Mouse (Mus musculus) bone marrow macrophage, adult 2 months (primary cell): ENCODE data around the gene Gpc5. TPM values are rescaled to one million over a fixed set of nuclear protein-coding genes. Genes with fewer than 3 reads are reported as not detected.

Experiments used
- H3K27ac ChIP-seq: 2 replicates; pipeline ENCODE4 v1.5.1; 2012; ENCODE audit warnings: low read depth, low read length; ENCODE audit not compliant: insufficient read depth
- H3K4me1 ChIP-seq: 2 replicates; pipeline ENCODE4 v1.6.1; 2012; ENCODE audit warnings: low read length; ENCODE audit not compliant: control insufficient read depth, insufficient read depth
- H3K4me3 ChIP-seq: 2 replicates; pipeline ENCODE4 v1.5.1; 2012; ENCODE audit warnings: mild to moderate bottlenecking, low read length, moderate library complexity; ENCODE audit not compliant: insufficient read depth
- CTCF ChIP-seq: IDR thresholded peaks from 2 replicates; pipeline ENCODE4 v1.5.1; 2012; ENCODE audit warnings: low read depth, mild to moderate bottlenecking, low read length, moderate library complexity
- POLR2A ChIP-seq: IDR thresholded peaks from 2 replicates; pipeline ENCODE4 v1.6.1; 2012; ENCODE audit warnings: mild to moderate bottlenecking, low read depth, low read length, borderline replicate concordance
- polyA plus RNA-seq: library from polyadenylated mRNA; stranded (reverse); fragments of >200 nt; gene quantifications from 2 replicates; pipeline ENCODE4 v1.2.4, GENCODE M21; 2012; ENCODE audit not compliant: missing spikeins, insufficient read depth, insufficient read length

Gene Gpc5
- polyA plus RNA-seq, 1 experiment: not detected

- H3K27ac ChIP-seq: no peak overlapping the region
- no peaks in the 10 kb centered on the region for H3K4me1 ChIP-seq
- TF ChIP-seq CTCF (no peak), POLR2A (no peak)
- H3K4me3 ChIP-seq: no peak overlapping the region
Observed at GRCm38 (mm10) chr14:115616846-115617245, 524.8 kb downstream of the Gpc5 start.

GRCm38 (mm10) chr14:115620473-115620872, 528.5 kb downstream of the Gpc5 start:
- no peak overlapping the region for H3K4me3 ChIP-seq
- H3K4me1 ChIP-seq: no peaks in the 10 kb centered on the region

GRCm38 (mm10) chr14:115631160-115631898, 539.3 kb downstream of the Gpc5 start:
- H3K4me1 ChIP-seq: no peaks in the 10 kb centered on the region
- H3K4me3 ChIP-seq: no peak overlapping the region
- TF ChIP-seq POLR2A (no peak), CTCF (no peak)
- H3K27ac ChIP-seq: no peak overlapping the region

More at GRCm38 (mm10) chr14:115620473-115620872, 528.5 kb downstream of the Gpc5 start:
- H3K27ac ChIP-seq: no peak overlapping the region
- TF ChIP-seq CTCF (no peak), POLR2A (no peak)

DNA sequence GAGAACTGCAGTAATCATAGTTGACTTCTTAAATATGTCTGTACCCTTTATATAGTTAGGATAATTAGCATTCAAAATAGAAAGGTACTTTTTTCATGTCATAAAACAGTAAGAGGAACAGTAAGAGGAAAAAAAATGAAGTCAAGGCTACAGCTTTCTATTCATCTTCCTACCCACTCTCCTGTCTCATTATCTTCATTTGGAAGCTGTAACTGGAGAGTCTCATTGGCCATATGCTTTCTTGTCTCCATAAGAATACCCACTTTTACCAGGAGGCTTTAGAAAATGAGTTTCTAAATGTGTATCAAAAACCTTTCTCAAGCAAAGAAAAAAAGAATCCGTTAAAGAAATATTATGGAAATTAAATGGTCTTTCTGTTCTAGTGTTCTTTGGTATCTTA, 541.3 kb downstream of the Gpc5 start:
- H3K4me3 ChIP-seq: no peak overlapping the region

GRCm38 (mm10) chr14:115679875-115680274, 587.9 kb downstream of the Gpc5 start:
- no peaks in the 10 kb centered on the region for H3K4me1 ChIP-seq
- H3K27ac ChIP-seq: no peak overlapping the region
- TF ChIP-seq POLR2A (no peak), CTCF (no peak)
- no peak overlapping the region for H3K4me3 ChIP-seq

More for the DNA sequence above, 541.3 kb downstream of the Gpc5 start:
- no peak for TF ChIP-seq POLR2A
- TF ChIP-seq CTCF: no peak
- H3K27ac ChIP-seq: no peak overlapping the region
- no peaks in the 10 kb centered on the region for H3K4me1 ChIP-seq

GRCm38 (mm10) chr14:115746013-115746412, 654.0 kb downstream of the Gpc5 start:
- TF ChIP-seq POLR2A: no peak
- no peak for TF ChIP-seq CTCF
- Histone ChIP-seq H3K4me3 (no peak overlapping the region), H3K4me1 (no peaks in the 10 kb centered on the region), H3K27ac (no peak overlapping the region)

GRCm38 (mm10) chr14:115760241-115760640, 668.2 kb downstream of the Gpc5 start:
- no peak overlapping the region for H3K4me3 ChIP-seq
- no peak overlapping the region for H3K27ac ChIP-seq
- no peaks in the 10 kb centered on the region for H3K4me1 ChIP-seq
- TF ChIP-seq POLR2A (no peak), CTCF (no peak)

GRCm38 (mm10) chr14:115779382-115780177, 687.6 kb downstream of the Gpc5 start:
- Histone ChIP-seq H3K4me1 (no peaks in the 10 kb centered on the region), H3K27ac (no peak overlapping the region), H3K4me3 (no peak overlapping the region)
- TF ChIP-seq POLR2A: no peak
- TF ChIP-seq CTCF: no peak

- no peaks in the 10 kb centered on the region for H3K4me1 ChIP-seq
- H3K27ac ChIP-seq: no peak overlapping the region
- H3K4me3 ChIP-seq: no peak overlapping the region
- TF ChIP-seq CTCF: no peak
- no peak for TF ChIP-seq POLR2A
Observed at GRCm38 (mm10) chr14:115804751-115805150, 712.7 kb downstream of the Gpc5 start.

DNA sequence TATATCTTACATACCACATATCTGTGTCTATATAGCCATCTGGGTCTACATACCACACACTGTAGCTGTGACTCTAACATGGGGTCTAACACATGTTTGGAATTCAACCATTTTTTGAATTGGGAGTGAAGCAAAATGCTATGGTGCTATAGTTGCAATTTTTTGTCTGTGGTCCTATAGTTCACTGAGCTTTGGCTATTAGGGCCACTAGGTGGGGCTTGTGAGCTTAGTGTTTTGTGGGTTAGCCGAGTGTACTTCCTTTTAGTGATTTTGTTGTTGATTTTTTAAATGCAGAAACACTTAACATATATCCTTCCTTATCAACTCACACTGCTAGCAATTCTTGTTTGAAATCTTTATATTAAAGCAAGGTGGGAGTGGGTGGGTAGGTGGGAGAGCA, 727.0 kb downstream of the Gpc5 start:
- Histone ChIP-seq H3K4me1 (no peaks in the 10 kb centered on the region), H3K27ac (no peak overlapping the region), H3K4me3 (no peak overlapping the region)
- TF ChIP-seq POLR2A (no peak), CTCF (no peak)
